Mouse (Mus musculus) spleen, postnatal 0 days (tissue): Measurements from ENCODE around the gene Olfr447. TPM values are rescaled to one million over a fixed set of nuclear protein-coding genes. Genes with fewer than 3 reads are reported as not detected.

ENCODE experiments used
- polyA plus RNA-seq: library from polyadenylated mRNA; unstranded; fragments of >200 nt; fragmentation: Nextera tagmentation; extraction: Ambion mirVana; gene quantifications from 2 replicates; pipeline ENCODE4 v1.2.1, GENCODE M21; 2015

The Olfr447 gene
- not detected in 2 replicates for polyA plus RNA-seq

DNA sequence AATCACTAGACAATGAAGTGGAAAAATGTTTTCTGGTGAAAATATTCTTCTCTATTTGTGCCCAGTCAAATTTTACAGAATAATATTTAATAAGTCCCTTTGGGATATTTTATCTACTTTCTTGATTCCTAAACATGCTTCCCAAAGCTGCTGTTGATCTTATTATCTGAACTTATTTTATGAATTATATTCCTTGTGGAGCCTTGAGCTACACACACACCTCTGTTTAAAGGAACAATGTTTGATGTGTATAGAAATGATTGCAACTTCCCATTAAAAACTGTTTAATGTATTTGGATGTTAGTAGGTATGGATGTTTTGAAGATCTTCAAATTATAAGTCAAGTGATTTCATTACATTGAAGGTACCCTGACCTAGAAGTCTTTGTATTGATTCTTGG lies at the start of gene Olfr447:
TSS of gene Olfr447 (plus strand) at position 301 of the 400 bp plus-strand sequence.

DNA sequence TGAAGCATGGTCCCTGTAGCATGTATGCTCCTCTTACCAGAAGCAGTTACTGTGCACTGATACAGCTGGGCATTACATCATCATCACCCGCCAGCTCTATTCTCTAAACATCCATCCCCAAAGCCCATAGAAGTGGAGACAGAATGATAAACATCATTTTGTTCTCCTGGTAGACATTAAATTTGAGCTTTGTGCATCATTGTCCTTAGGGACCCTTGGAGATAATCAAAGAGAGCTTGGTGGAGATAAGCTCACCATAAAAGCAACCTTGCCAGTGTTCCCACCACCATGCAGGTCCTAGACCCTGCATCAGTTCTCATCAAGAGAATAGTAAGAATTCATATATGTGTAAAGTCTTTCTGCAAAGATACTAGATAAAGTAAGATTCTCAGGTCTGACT lies 18.5 kb upstream of the Olfr447 start, which contains the start of gene Olfr448:
TSS of gene Olfr448 (plus strand) at position 301 of the 400 bp plus-strand sequence.

DNA sequence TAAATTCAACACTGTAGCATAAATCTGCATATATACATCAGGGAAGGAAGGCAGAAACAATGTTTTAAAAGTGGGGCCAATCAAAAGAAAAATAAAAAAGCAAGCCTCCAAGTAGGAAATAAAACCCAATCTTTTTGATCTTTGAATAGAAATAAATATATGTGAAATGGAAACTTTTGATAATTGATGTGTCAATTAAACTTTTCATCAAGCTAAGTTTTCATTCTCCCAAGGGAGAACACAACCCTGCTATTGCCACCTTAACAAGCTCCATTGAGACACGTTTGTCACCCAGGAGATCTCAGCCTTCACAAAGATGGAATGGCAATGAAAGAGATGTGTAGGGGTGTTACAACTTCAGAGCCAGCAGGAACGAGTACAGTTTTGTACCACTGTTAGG lies 12.4 kb downstream of the Olfr447 start, which contains the start of gene Olfr446:
TSS of gene Olfr446 (plus strand) at position 301 of the 400 bp plus-strand sequence.

GRCm38 (mm10) chr6:42948767-42949166 lies 40.1 kb downstream of the Olfr447 start, which contains the start of gene Olfr444:
Gene Olfr444 (plus strand): TSS chr6:42949067.

Other genes with a start within 250 kb of the Olfr447 start
- 8.9 and 10.6 TPM in 2 replicates for gene Tcaf1, start 198.8 kb upstream of the Olfr447 start, polyA plus RNA-seq
- not detected in 2 replicates for gene Olfr453, start 169.5 kb upstream of the Olfr447 start, polyA plus RNA-seq
- gene Olfr38, start 152.5 kb upstream of the Olfr447 start, polyA plus RNA-seq, result not detected in 2 replicates
- gene Olfr452, start 123.8 kb upstream of the Olfr447 start, polyA plus RNA-seq, result not detected in 2 replicates
- not detected in 2 replicates for gene Olfr450, start 96.9 kb upstream of the Olfr447 start, polyA plus RNA-seq
- not detected in 2 replicates for gene Olfr449, start 74.5 kb upstream of the Olfr447 start, polyA plus RNA-seq
- not detected in 2 replicates for gene Olfr448, start 18.4 kb upstream of the Olfr447 start, polyA plus RNA-seq
- not detected in 2 replicates for gene Olfr446, start 12.5 kb downstream of the Olfr447 start, polyA plus RNA-seq
- gene Olfr444, start 40.2 kb downstream of the Olfr447 start, polyA plus RNA-seq, result not detected in 2 replicates
- not detected in 2 replicates for gene Olfr441, start 197.5 kb downstream of the Olfr447 start, polyA plus RNA-seq
- gene Olfr237-ps1, start 237.7 kb downstream of the Olfr447 start, polyA plus RNA-seq, result not detected in 2 replicates